In the genomic region with DNA sequence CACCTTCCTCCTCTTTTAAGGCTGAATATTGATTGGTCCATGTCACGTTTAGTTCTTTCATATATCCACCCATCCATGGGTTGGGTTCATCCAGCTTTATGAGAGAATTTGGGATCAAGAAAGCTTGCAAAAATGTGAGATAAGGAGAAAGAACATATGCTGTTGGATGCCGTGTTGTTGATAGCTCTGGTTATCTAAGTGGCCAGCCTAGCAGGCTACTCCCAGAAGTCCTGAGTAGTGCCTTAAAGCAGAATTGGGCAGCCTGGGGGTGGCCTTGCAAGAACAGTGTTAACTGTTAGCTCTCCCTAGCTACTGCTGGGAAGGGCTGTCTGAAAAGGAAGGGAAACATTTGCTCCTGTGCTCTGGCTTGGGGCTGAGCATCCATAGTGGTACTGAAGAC, we compare ENCODE assay signal across 18 mouse cellular contexts.
"Had no signal": no experiment of that assay in that cellular context is flagged by ENCODE, and none has a peak within 500 bp of the region (broad histone marks: within the 10 kb centered on the region; RNA-seq: fewer than 3 reads in every experiment).

No protein-coding gene starts in this region.

- H3K36me3 ChIP-seq: limb, embryonic 10.5 days; limb, embryonic 13.5 days; midbrain, embryonic 12.5 days had no signal

- DNase-seq: kidney, adult 8-10 months; kidney, postnatal 14 days; kidney, postnatal 4 days; lung, embryonic 14.5 days; right cerebral cortex, adult 18-20 months; right cerebral cortex, postnatal 14 days; right cerebral cortex, postnatal 4 days; thymus, adult 2 months; thymus, postnatal 14 days; thymus, postnatal 4 days had no signal

- H3K27ac ChIP-seq: limb, embryonic 10.5 days; limb, embryonic 13.5 days; macrophage; midbrain, embryonic 12.5 days; stomach, postnatal 0 days had no signal

- H3K9ac ChIP-seq: limb, embryonic 13.5 days; lung, embryonic 14.5 days; midbrain, embryonic 12.5 days had no signal

- H3K9me3 ChIP-seq: limb, embryonic 10.5 days; limb, embryonic 13.5 days; midbrain, embryonic 12.5 days had no signal

- H3K4me3 ChIP-seq: limb, embryonic 10.5 days; limb, embryonic 13.5 days; midbrain, embryonic 12.5 days had no signal

- H3K4me1 ChIP-seq: midbrain, embryonic 12.5 days had no signal

- H3K4me2 ChIP-seq: limb, embryonic 13.5 days; lung, embryonic 14.5 days; midbrain, embryonic 12.5 days had no signal

- H3K27me3 ChIP-seq: limb, embryonic 13.5 days had no signal

- ATAC-seq: intestine, postnatal 0 days; lung, postnatal 0 days; midbrain, embryonic 16.5 days had no signal
